Mouse (Mus musculus) liver, embryonic 12.5 days (tissue): ENCODE results near the gene Ccdc9b. TPM values are rescaled to one million over a fixed set of nuclear protein-coding genes. Genes with fewer than 3 reads are reported as not detected.

Source experiments
- ATAC-seq: fragments of 200-750 bp; cut with Nextera tagmentation; 2 replicates; pipeline ENCODE4 v1.8.0; 2017; ENCODE audit warnings: moderate number of reproducible peaks, mild to moderate bottlenecking, moderate library complexity
- H3K27ac ChIP-seq: fragments of 300-500 bp; sonication (generic); 2 replicates; pipeline ENCODE4 v1.5.1; 2016; ENCODE audit warnings: mild to moderate bottlenecking
- H3K27me3 ChIP-seq: fragments of 300-500 bp; sonication (generic); replicated peaks from 2 replicates; pipeline ENCODE4 v1.6.1; 2016; ENCODE audit warnings: mild to moderate bottlenecking, moderate library complexity
- H3K36me3 ChIP-seq: fragments of 300-500 bp; sonication (generic); 2 replicates; pipeline ENCODE4 v1.6.1; 2016; ENCODE audit warnings: mild to moderate bottlenecking, moderate library complexity
- H3K4me1 ChIP-seq: fragments of 300-500 bp; sonication (generic); 2 replicates; pipeline ENCODE4 v1.6.1; 2016
- H3K4me2 ChIP-seq: fragments of 300-500 bp; sonication (generic); 2 replicates; pipeline ENCODE4 v1.6.1; 2016; ENCODE audit warnings: mild to moderate bottlenecking, moderate library complexity
- H3K4me3 ChIP-seq: fragments of 300-500 bp; sonication (generic); 2 replicates; pipeline ENCODE4 v1.5.1; 2016; ENCODE audit warnings: mild to moderate bottlenecking, moderate library complexity
- H3K9ac ChIP-seq: fragments of 300-500 bp; sonication (generic); 2 replicates; pipeline ENCODE4 v1.6.1; 2016; ENCODE audit warnings: mild to moderate bottlenecking, moderate library complexity
- H3K9me3 ChIP-seq: fragments of 300-500 bp; sonication (generic); replicated peaks from 2 replicates; pipeline ENCODE4 v1.6.1; 2016; ENCODE audit warnings: mild to moderate bottlenecking, moderate library complexity
- WGBS: fragments of 180-500 bp; shearing (Covaris S2); methylation state at CpG from one replicate; pipeline ENCODE4 v1.1.7; 2016; ENCODE audit not compliant: insufficient replicate concordance; 5-methylcytosine and 5-hydroxymethylcytosine counted together
- polyA plus RNA-seq: library from polyadenylated mRNA; unstranded; fragments of >200 nt; fragmentation: Nextera tagmentation; extraction: Ambion mirVana; gene quantifications from 2 replicates; pipeline ENCODE4 v1.2.1, GENCODE M21; 2016

Gene Ccdc9b
- polyA plus RNA-seq, 1 experiment from 2014 or later, result 0.39 TPM

- peaks cover 71% of the 10 kb centered on the region for H3K27me3 ChIP-seq
- no peak within 1 kb of the TSS for H3K9ac ChIP-seq
Measured at GRCm38 (mm10) chr2:118728337-118728736, 34.1 kb downstream of the Ccdc9b start, which contains the start of gene Plcb2. Gene Plcb2, minus strand, starts transcription at chr2:118728438.

GRCm38 (mm10) chr2:118727911-118728310, 34.5 kb downstream of the Ccdc9b start:
- H3K9me3 ChIP-seq, result no peaks in the 10 kb centered on the region
- H3K4me3 ChIP-seq, result peak overlapping the region; percentile 29
- peaks cover 40% of the 10 kb centered on the region for H3K4me1 ChIP-seq
- no peak for ATAC-seq
- H3K27me3 ChIP-seq, result peaks cover 71% of the 10 kb centered on the region
- H3K27ac ChIP-seq, result peak overlapping the region; percentile 55; the same call in 1 of the 2 replicates
- 5% methylated on average over 9 of the region's 9 CpGs for WGBS
- no peaks in the 10 kb centered on the region for H3K36me3 ChIP-seq
- no peak overlapping the region for H3K9ac ChIP-seq
- H3K4me2 ChIP-seq, result peak overlapping the region; percentile 48

More at GRCm38 (mm10) chr2:118728337-118728736, 34.1 kb downstream of the Ccdc9b start, which contains the start of gene Plcb2:
- Histone ChIP-seq H3K36me3 (no peaks in the 10 kb centered on the region), H3K4me1 (peaks cover 36% of the 10 kb centered on the region), H3K4me3 (peak within 1 kb of the TSS; percentile 29), H3K4me2 (peak within 1 kb of the TSS; percentile 48), H3K9me3 (no peaks in the 10 kb centered on the region), H3K27ac (peak within 1 kb of the TSS; percentile 55)
- peak; percentile 39; the same call in 1 of the 2 replicates for ATAC-seq
- 4% methylated on average over 7 of the region's 7 CpGs for WGBS

GRCm38 (mm10) chr2:118726873-118727272, 35.6 kb downstream of the Ccdc9b start:
- no peaks in the 10 kb centered on the region for H3K36me3 ChIP-seq
- H3K27me3 ChIP-seq, result peaks cover 66% of the 10 kb centered on the region
- 50% methylated on average over 2 of the region's 2 CpGs for WGBS
- peak overlapping the region; percentile 48; the same call in 1 of the 2 replicates for H3K4me2 ChIP-seq
- H3K4me3 ChIP-seq, result 0 out of 2 replicates have a peak overlapping the region, but pooled peaks have one; percentile 29
- H3K4me1 ChIP-seq, result peaks cover 44% of the 10 kb centered on the region
- H3K27ac ChIP-seq, result no peak overlapping the region
- ATAC-seq, result no peak
- H3K9me3 ChIP-seq, result no peaks in the 10 kb centered on the region
- no peak overlapping the region for H3K9ac ChIP-seq

GRCm38 (mm10) chr2:118725511-118725910, 37.0 kb downstream of the Ccdc9b start:
- WGBS, result 74% methylated on average over 4 of the region's 4 CpGs
- H3K9me3 ChIP-seq, result no peaks in the 10 kb centered on the region
- H3K4me2 ChIP-seq, result no peak overlapping the region
- H3K4me1 ChIP-seq, result peaks cover 41% of the 10 kb centered on the region
- H3K27ac ChIP-seq, result no peak overlapping the region
- H3K27me3 ChIP-seq, result peaks cover 55% of the 10 kb centered on the region
- no peak overlapping the region for H3K9ac ChIP-seq
- no peaks in the 10 kb centered on the region for H3K36me3 ChIP-seq
- no peak for ATAC-seq
- H3K4me3 ChIP-seq, result no peak overlapping the region

GRCm38 (mm10) chr2:118723693-118724486, 38.6 kb downstream of the Ccdc9b start:
- Histone ChIP-seq H3K27ac (no peak overlapping the region), H3K36me3 (no peaks in the 10 kb centered on the region), H3K4me3 (no peak overlapping the region), H3K4me1 (peaks cover 38% of the 10 kb centered on the region), H3K9ac (no peak overlapping the region), H3K27me3 (peaks cover 45% of the 10 kb centered on the region), H3K4me2 (no peak overlapping the region), H3K9me3 (no peaks in the 10 kb centered on the region)
- ATAC-seq, result peak; percentile 55; the same call in 1 of the 2 replicates
- WGBS, result 20% methylated on average over 15 of the region's 15 CpGs

GRCm38 (mm10) chr2:118716677-118717076, 45.8 kb downstream of the Ccdc9b start:
- no peak for ATAC-seq
- Histone ChIP-seq H3K27me3 (peaks cover 41% of the 10 kb centered on the region), H3K4me1 (peaks cover under 1% of the 10 kb centered on the region; the same call in 1 of the 2 replicates), H3K27ac (no peak overlapping the region), H3K9ac (no peak overlapping the region), H3K4me3 (no peak overlapping the region), H3K4me2 (no peak overlapping the region), H3K36me3 (no peaks in the 10 kb centered on the region), H3K9me3 (no peaks in the 10 kb centered on the region)
- WGBS, result 60% methylated on average over 5 of the region's 5 CpGs

- WGBS, result 54% methylated on average over 4 of the region's 4 CpGs
- Histone ChIP-seq H3K4me1 (peaks cover 18% of the 10 kb centered on the region), H3K27ac (no peak overlapping the region), H3K4me3 (no peak overlapping the region), H3K9me3 (no peaks in the 10 kb centered on the region), H3K9ac (no peak overlapping the region), H3K36me3 (no peaks in the 10 kb centered on the region), H3K27me3 (peaks cover 65% of the 10 kb centered on the region), H3K4me2 (no peak overlapping the region)
- no peak for ATAC-seq
Measured at GRCm38 (mm10) chr2:118714230-118714629, 48.2 kb downstream of the Ccdc9b start.

GRCm38 (mm10) chr2:118713631-118714030, 48.8 kb downstream of the Ccdc9b start:
- Histone ChIP-seq H3K4me3 (no peak overlapping the region), H3K36me3 (no peaks in the 10 kb centered on the region), H3K9ac (no peak overlapping the region), H3K4me2 (no peak overlapping the region), H3K4me1 (peaks cover 18% of the 10 kb centered on the region), H3K27me3 (peaks cover 71% of the 10 kb centered on the region), H3K9me3 (no peaks in the 10 kb centered on the region), H3K27ac (no peak overlapping the region)
- WGBS, result 63% methylated on average over 6 of the region's 6 CpGs
- ATAC-seq, result no peak

GRCm38 (mm10) chr2:118711038-118711494, 51.4 kb downstream of the Ccdc9b start:
- H3K4me1 ChIP-seq, result peaks cover 18% of the 10 kb centered on the region
- 24% methylated on average over 36 of the region's 36 CpGs for WGBS
- no peaks in the 10 kb centered on the region for H3K36me3 ChIP-seq
- H3K9ac ChIP-seq, result no peak overlapping the region
- H3K27me3 ChIP-seq, result peaks cover 85% of the 10 kb centered on the region
- H3K27ac ChIP-seq, result no peak overlapping the region
- H3K4me3 ChIP-seq, result peak overlapping the region; percentile 29; the same call in 1 of the 2 replicates
- ATAC-seq, result peak; percentile 42
- peak overlapping the region; percentile 54 for H3K4me2 ChIP-seq
- H3K9me3 ChIP-seq, result no peaks in the 10 kb centered on the region

- peaks cover 92% of the 10 kb centered on the region for H3K27me3 ChIP-seq
- H3K27ac ChIP-seq, result no peak overlapping the region
- H3K36me3 ChIP-seq, result no peaks in the 10 kb centered on the region
- H3K4me2 ChIP-seq, result no peak overlapping the region
- no peaks in the 10 kb centered on the region for H3K9me3 ChIP-seq
- peaks cover 18% of the 10 kb centered on the region for H3K4me1 ChIP-seq
- 48% methylated on average over 4 of the region's 4 CpGs for WGBS
- no peak for ATAC-seq
- no peak overlapping the region for H3K4me3 ChIP-seq
- H3K9ac ChIP-seq, result no peak overlapping the region
Measured at GRCm38 (mm10) chr2:118709655-118710221, 52.7 kb downstream of the Ccdc9b start.

GRCm38 (mm10) chr2:118708472-118708871, 54.0 kb downstream of the Ccdc9b start:
- Histone ChIP-seq H3K9ac (no peak overlapping the region), H3K36me3 (no peaks in the 10 kb centered on the region), H3K4me2 (no peak overlapping the region), H3K27ac (no peak overlapping the region), H3K4me3 (no peak overlapping the region), H3K4me1 (peaks cover 28% of the 10 kb centered on the region), H3K27me3 (peaks cover 100% of the 10 kb centered on the region), H3K9me3 (no peaks in the 10 kb centered on the region)
- 73% methylated on average over 4 of the region's 4 CpGs for WGBS
- ATAC-seq, result no peak

GRCm38 (mm10) chr2:118706436-118706835, 56.0 kb downstream of the Ccdc9b start:
- Histone ChIP-seq H3K9ac (no peak overlapping the region), H3K4me2 (no peak overlapping the region), H3K27ac (no peak overlapping the region)

More at GRCm38 (mm10) chr2:118706436-118706835, 56.0 kb downstream of the Ccdc9b start:
- 1% methylated on average over 6 of the region's 6 CpGs for WGBS
- H3K27me3 ChIP-seq, result peaks cover 100% of the 10 kb centered on the region
- H3K36me3 ChIP-seq, result no peaks in the 10 kb centered on the region
- no peak for ATAC-seq
- H3K9me3 ChIP-seq, result no peaks in the 10 kb centered on the region
- no peak overlapping the region for H3K4me3 ChIP-seq
- peaks cover 40% of the 10 kb centered on the region for H3K4me1 ChIP-seq
